Mouse (Mus musculus) hindbrain, embryonic 11.5 days (tissue): ENCODE data around the gene Gmeb2. TPM values are rescaled to one million over a fixed set of nuclear protein-coding genes. Genes with fewer than 3 reads are reported as not detected.

ENCODE experiments used
- ATAC-seq: fragments of 200-750 bp; cut with Nextera tagmentation; 2 replicates; pipeline ENCODE4 v1.8.0; 2017; ENCODE audit warnings: mild to moderate bottlenecking, moderate TSS enrichment, moderate library complexity; ENCODE audit not compliant: low FRiP score
- DNase-seq: peaks from one replicate; pipeline ENCODE4 v3.0.0-alpha.2; 2015; ENCODE audit warnings: low spot score
- H3K27ac ChIP-seq: fragments of 300-500 bp; sonication (generic); 2 replicates; pipeline ENCODE4 v1.5.1; 2014; ENCODE audit warnings: mild to moderate bottlenecking, low read depth, low read length
- H3K27me3 ChIP-seq: fragments of 300-500 bp; sonication (generic); 2 replicates; pipeline ENCODE4 v1.6.1; 2014; ENCODE audit warnings: mild to moderate bottlenecking, low read length, moderate library complexity, mixed read lengths; ENCODE audit not compliant: control insufficient read depth, insufficient read depth
- H3K36me3 ChIP-seq: fragments of 300-500 bp; sonication (generic); 2 replicates; pipeline ENCODE4 v1.6.1; 2014; ENCODE audit warnings: mild to moderate bottlenecking, low read length, moderate library complexity, mixed read lengths; ENCODE audit not compliant: control insufficient read depth, insufficient read depth
- H3K4me1 ChIP-seq: fragments of 300-500 bp; sonication (generic); replicated peaks from 2 replicates; pipeline ENCODE4 v1.6.1; 2014; ENCODE audit warnings: low read length, mixed read lengths; ENCODE audit not compliant: control insufficient read depth, insufficient read depth
- H3K4me2 ChIP-seq: fragments of 300-500 bp; sonication (generic); replicated peaks from 2 replicates; pipeline ENCODE4 v1.6.1; 2014; ENCODE audit warnings: mild to moderate bottlenecking, low read depth, low read length
- H3K4me3 ChIP-seq: fragments of 300-500 bp; sonication (generic); 2 replicates; pipeline ENCODE4 v1.5.1; 2014; ENCODE audit warnings: low read depth, low read length
- H3K9ac ChIP-seq: fragments of 300-500 bp; sonication (generic); 2 replicates; pipeline ENCODE4 v1.6.1; 2014; ENCODE audit warnings: low read depth, low read length
- H3K9me3 ChIP-seq: fragments of 300-500 bp; sonication (generic); 2 replicates; pipeline ENCODE4 v1.6.1; 2016; ENCODE audit warnings: low read length; ENCODE audit not compliant: control insufficient read depth
- WGBS: fragments of 180-500 bp; shearing (Covaris S2); extraction: QIAGEN DNeasy Blood & Tissue Kit; methylation state at CpG from one replicate; pipeline ENCODE4 v1.1.7; 2014; 5-methylcytosine and 5-hydroxymethylcytosine counted together
- polyA plus RNA-seq: library from polyadenylated mRNA; unstranded; fragments of >200 nt; fragmentation: Nextera tagmentation; extraction: Ambion mirVana; gene quantifications from 2 replicates; pipeline ENCODE4 v1.2.1, GENCODE M21; 2014

Gmeb2 gene
- polyA plus RNA-seq, 1 experiment from 2014 or later = 17.9 TPM

DNA sequence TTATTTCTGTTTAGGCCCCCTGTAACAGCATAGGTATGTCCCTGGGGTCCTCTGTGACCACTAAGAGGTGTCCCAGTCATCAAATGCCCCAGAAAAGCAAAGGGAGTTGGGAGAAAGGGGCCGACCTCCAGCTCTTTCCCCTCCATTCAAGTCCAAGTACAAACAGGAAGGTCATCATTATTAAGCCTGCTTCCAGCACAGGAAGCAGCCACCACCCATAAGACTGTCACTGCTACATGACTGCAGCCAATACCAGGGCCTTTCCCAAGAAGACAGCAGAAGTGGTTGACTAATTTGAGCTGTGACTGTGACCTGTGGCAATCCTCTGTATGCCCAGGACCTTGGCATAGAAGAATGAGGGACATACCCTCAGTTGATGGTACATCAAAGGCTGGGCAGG, 59.5 kb downstream of the Gmeb2 start:
- no peak for DNase-seq
- 80% methylated on average over 1 of the region's 1 CpGs for WGBS
- no peak for ATAC-seq

DNA sequence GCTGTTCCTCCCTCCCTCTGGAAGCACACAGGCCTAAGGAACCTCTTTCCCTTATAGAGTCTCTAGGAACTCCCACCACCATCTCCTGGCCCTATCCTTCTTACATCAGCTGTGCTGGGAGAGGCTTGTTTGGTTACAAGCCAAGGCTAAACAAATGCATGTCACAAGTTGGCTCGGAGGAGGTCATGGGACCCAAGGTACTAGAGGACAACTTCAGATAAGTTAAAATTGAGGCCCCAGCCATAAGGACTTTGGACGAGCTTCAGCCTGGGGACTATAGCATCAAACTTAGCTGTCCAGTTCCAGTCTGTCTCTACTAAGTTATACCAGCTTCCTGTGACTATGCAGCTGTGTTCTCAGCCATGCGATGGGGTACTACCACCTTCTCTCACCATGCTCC, 60.7 kb downstream of the Gmeb2 start:
- DNase-seq = no peak
- H3K4me2 ChIP-seq = no peak overlapping the region
- no peaks in the 10 kb centered on the region for H3K36me3 ChIP-seq
- no peak overlapping the region for H3K27ac ChIP-seq
- no peak overlapping the region for H3K4me3 ChIP-seq
- 89% methylated on average over 3 of the region's 3 CpGs for WGBS
- H3K9ac ChIP-seq = no peak overlapping the region
- ATAC-seq = no peak
- no peaks in the 10 kb centered on the region for H3K27me3 ChIP-seq
- H3K9me3 ChIP-seq = no peaks in the 10 kb centered on the region
- H3K4me1 ChIP-seq = no peaks in the 10 kb centered on the region

More for the DNA sequence above, 59.5 kb downstream of the Gmeb2 start:
- no peak overlapping the region for H3K4me2 ChIP-seq
- no peak overlapping the region for H3K4me3 ChIP-seq
- H3K4me1 ChIP-seq = no peaks in the 10 kb centered on the region
- no peak overlapping the region for H3K27ac ChIP-seq
- no peaks in the 10 kb centered on the region for H3K36me3 ChIP-seq
- no peaks in the 10 kb centered on the region for H3K27me3 ChIP-seq
- H3K9me3 ChIP-seq = no peaks in the 10 kb centered on the region
- H3K9ac ChIP-seq = no peak overlapping the region

- no peak overlapping the region for H3K27ac ChIP-seq
- DNase-seq (no peak), ATAC-seq (no peak)
- H3K36me3 ChIP-seq = no peaks in the 10 kb centered on the region
- H3K4me2 ChIP-seq = no peak overlapping the region
- H3K4me3 ChIP-seq = no peak overlapping the region
- WGBS = 90% methylated on average over 2 of the region's 2 CpGs
- H3K9ac ChIP-seq = no peak overlapping the region
- H3K9me3 ChIP-seq = no peaks in the 10 kb centered on the region
- peaks cover 2% of the 10 kb centered on the region; the same call in 1 of the 2 replicates for H3K27me3 ChIP-seq
- peaks cover under 1% of the 10 kb centered on the region; the same call in 1 of the 2 replicates for H3K4me1 ChIP-seq
Observed at GRCm38 (mm10) chr2:181224994-181225393, 62.8 kb downstream of the Gmeb2 start.

GRCm38 (mm10) chr2:181220361-181220760, 67.5 kb downstream of the Gmeb2 start:
- ATAC-seq (no peak), DNase-seq (no peak)
- H3K4me3 ChIP-seq = no peak overlapping the region
- H3K36me3 ChIP-seq = no peaks in the 10 kb centered on the region
- no peaks in the 10 kb centered on the region for H3K9me3 ChIP-seq
- no peak overlapping the region for H3K9ac ChIP-seq
- peaks cover 2% of the 10 kb centered on the region; the same call in 1 of the 2 replicates for H3K27me3 ChIP-seq
- peaks cover 3% of the 10 kb centered on the region for H3K4me1 ChIP-seq
- H3K27ac ChIP-seq = no peak overlapping the region
- peak overlapping the region; percentile 44; the same call in 1 of the 2 replicates for H3K4me2 ChIP-seq
- WGBS = 27% methylated on average over 2 of the region's 2 CpGs

- WGBS = 5% methylated on average over 25 of the region's 25 CpGs
- peak; percentile 72 for DNase-seq
- Histone ChIP-seq H3K4me1 (peaks cover 3% of the 10 kb centered on the region), H3K9me3 (no peaks in the 10 kb centered on the region), H3K27me3 (peaks cover 2% of the 10 kb centered on the region), H3K4me2 (peak within 1 kb of the TSS; percentile 44), H3K36me3 (no peaks in the 10 kb centered on the region), H3K9ac (no peak within 1 kb of the TSS), H3K4me3 (peak within 1 kb of the TSS; percentile 20), H3K27ac (no peak within 1 kb of the TSS)
- ATAC-seq = peak; percentile 47; the same call in 1 of the 2 replicates
Observed at GRCm38 (mm10) chr2:181219538-181220216, 68.2 kb downstream of the Gmeb2 start, which contains the start of gene Fndc11. Fndc11 (plus strand) TSS chr2:181220013.

GRCm38 (mm10) chr2:181218881-181219485, 68.9 kb downstream of the Gmeb2 start:
- peaks cover 5% of the 10 kb centered on the region for H3K27me3 ChIP-seq
- no peak overlapping the region for H3K9ac ChIP-seq
- H3K36me3 ChIP-seq = no peaks in the 10 kb centered on the region
- WGBS = 69% methylated on average over 5 of the region's 5 CpGs
- H3K9me3 ChIP-seq = no peaks in the 10 kb centered on the region
- no peak overlapping the region for H3K4me3 ChIP-seq
- DNase-seq = no peak
- no peak for ATAC-seq
- no peak overlapping the region for H3K4me2 ChIP-seq
- no peak overlapping the region for H3K27ac ChIP-seq
- peaks cover 3% of the 10 kb centered on the region for H3K4me1 ChIP-seq

GRCm38 (mm10) chr2:181216037-181216436, 71.8 kb downstream of the Gmeb2 start:
- DNase-seq (no peak), ATAC-seq (no peak)
- no peak overlapping the region for H3K4me3 ChIP-seq
- 90% methylated on average over 6 of the region's 6 CpGs for WGBS
- H3K9ac ChIP-seq = no peak overlapping the region
- peaks cover 15% of the 10 kb centered on the region for H3K4me1 ChIP-seq
- no peak overlapping the region for H3K27ac ChIP-seq
- no peaks in the 10 kb centered on the region for H3K9me3 ChIP-seq
- H3K27me3 ChIP-seq = peaks cover 32% of the 10 kb centered on the region
- H3K36me3 ChIP-seq = no peaks in the 10 kb centered on the region
- no peak overlapping the region for H3K4me2 ChIP-seq

- H3K4me3 ChIP-seq = peak within 1 kb of the TSS; percentile 24
- H3K9ac ChIP-seq = 0 out of 2 replicates have a peak within 1 kb of the TSS, but pooled peaks have one; percentile 37
- no peaks in the 10 kb centered on the region for H3K9me3 ChIP-seq
- DNase-seq (no peak), ATAC-seq (no peak)
- H3K4me1 ChIP-seq = peaks cover 11% of the 10 kb centered on the region
- H3K27ac ChIP-seq = no peak within 1 kb of the TSS
- peak within 1 kb of the TSS; percentile 54 for H3K4me2 ChIP-seq
- peaks cover 35% of the 10 kb centered on the region for H3K27me3 ChIP-seq
- 0% methylated on average over 17 of the region's 17 CpGs for WGBS
- H3K36me3 ChIP-seq = no peaks in the 10 kb centered on the region
Observed at GRCm38 (mm10) chr2:181213021-181213445, 74.8 kb downstream of the Gmeb2 start, which contains the start of gene Srms. Srms (minus strand) TSS chr2:181213185.
